Mouse (Mus musculus): ENCODE data around the gene Ear6.

Gene Ear6

GRCm38 (mm10) chr14:51893809-51894208 is 40.3 kb downstream of the Ear6 start:
- DNase-seq (ENCODE audit: low read depth, low spot score), result no peak

- DNase-seq (ENCODE audit: low read depth, low spot score), result peak; percentile 1
Measured at GRCm38 (mm10) chr14:51895071-51895470, 41.6 kb downstream of the Ear6 start.

DNA sequence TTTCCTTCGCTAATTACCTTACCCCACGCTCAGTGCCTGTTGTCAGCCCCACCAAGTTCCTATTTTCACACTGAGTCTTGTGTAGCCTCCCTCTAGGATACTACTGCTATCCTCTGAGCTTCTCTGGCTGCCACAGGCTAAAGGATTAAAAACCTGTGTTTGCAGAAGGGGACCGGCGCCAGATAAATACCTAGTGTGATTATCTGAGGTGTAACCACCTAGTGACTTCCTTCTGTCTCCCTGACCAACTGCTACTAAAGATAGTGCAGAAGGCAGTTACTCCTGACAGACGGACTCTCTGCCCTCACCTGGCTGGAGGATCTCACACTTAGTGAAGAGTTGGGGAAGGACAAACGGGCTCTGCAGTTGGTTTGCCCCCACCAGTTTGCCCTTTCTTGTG is 42.5 kb downstream of the Ear6 start:
- peak; percentile 1 for DNase-seq (ENCODE audit: low read depth, low spot score)

DNA sequence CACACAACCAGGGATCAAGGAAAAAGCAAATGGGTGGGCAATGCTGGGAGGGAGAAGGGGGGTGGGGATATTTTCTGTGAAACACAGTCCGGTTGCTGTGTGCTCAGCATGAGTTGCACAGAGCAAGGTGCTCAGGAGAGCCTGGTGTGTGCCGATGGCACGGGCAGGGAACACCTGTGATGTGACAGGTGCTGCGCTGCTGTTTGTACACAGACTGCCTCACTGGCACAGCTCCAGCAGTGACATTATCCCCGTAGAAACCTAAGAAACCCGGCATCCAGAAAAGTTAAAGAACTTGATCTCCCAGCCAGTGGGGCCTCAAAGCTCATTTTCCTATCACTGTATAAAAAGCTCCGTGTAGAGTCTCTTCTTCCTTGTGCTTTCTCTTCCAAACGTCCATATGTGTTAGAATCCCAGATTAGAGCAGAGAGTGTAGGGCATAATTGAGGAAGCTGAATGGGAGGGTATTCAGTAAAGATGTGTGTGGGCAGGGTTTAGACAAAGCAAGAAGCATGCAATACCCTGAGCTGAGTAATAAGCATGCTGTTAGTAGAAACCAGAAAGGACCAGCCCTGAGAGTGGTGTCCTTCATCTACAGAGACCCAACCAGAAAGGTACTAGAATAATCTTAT is 43.2 kb downstream of the Ear6 start:
- peak; percentile 1 for DNase-seq (ENCODE audit: low read depth, low spot score)

DNA sequence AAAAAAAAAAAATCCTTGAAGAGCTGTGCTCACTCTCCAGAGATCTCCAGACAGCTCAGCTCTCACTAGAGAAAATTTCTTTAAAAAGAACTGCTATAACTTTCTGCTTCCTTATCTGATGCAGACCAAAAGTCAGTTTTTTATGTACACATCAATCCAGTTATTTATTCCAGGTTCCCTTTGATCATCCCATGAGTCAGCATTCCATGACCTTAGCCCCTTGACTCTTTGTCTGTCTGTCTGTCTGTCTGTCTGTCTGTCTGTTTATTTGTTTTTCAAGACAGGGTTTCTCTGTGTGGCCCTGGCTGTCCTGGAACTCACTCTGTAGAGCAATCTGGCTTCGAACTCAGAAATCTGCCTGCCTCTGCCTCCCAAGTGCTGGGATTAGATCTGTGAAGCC is 45.9 kb downstream of the Ear6 start:
- peak; percentile 2 for DNase-seq (ENCODE audit: low read depth, low spot score)

GRCm38 (mm10) chr14:51902806-51903710 is 49.6 kb downstream of the Ear6 start:
- peak; percentile 69 for DNase-seq (ENCODE audit: low read depth, low spot score)

DNA sequence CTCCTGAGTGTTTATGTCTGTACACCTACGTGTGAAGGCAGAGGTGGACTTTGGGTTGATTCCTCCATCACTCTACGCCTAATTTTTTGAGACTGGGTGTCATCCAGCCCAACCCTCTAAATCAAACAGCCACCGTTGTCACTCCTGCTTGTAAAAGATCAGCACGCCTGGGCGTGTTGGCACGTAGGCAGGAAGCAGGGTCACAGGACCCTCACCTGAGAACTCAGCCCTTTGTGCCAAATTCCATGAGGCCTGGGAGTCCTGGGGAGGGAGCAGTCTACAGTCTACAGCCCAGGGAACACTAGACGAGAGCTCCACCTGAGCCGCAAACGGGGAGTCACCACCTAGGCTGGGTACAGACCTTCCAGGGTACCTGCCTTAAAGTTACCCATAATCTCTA is 50.3 kb downstream of the Ear6 start:
- DNase-seq (ENCODE audit: low read depth, low spot score), result no peak
